Mouse (Mus musculus) lung, adult 2 months (tissue): ENCODE results near the gene Capn2.

Experiments used
- CTCF ChIP-seq: fragments of 200-500 bp; IDR thresholded peaks from 2 replicates; pipeline ENCODE4 v1.5.1; 2011; ENCODE audit warnings: mild to moderate bottlenecking, low read length, control low read depth; ENCODE audit not compliant: insufficient read depth
- POLR2A ChIP-seq: fragments of 200-500 bp; IDR thresholded peaks from 2 replicates; pipeline ENCODE4 v1.6.1; 2011; ENCODE audit warnings: low read depth, mild to moderate bottlenecking, control low read depth, low read length, borderline replicate concordance; ENCODE audit errors: extremely low read depth

GRCm38 (mm10) chr1:182424274-182424673, 93.1 kb downstream of the Capn2 start:
- TF ChIP-seq CTCF (no peak), POLR2A (no peak)
